Mouse (Mus musculus) brain, adult 2 months (tissue): ENCODE results near the gene Reln.

Experiments
- DNase-seq: peaks from one replicate; pipeline ENCODE4 v3.0.0; 2011; ENCODE audit warnings: low read depth, low spot score

Gene Reln

GRCm38 (mm10) chr5:22007304-22008059, 337.0 kb downstream of the Reln start:
- DNase-seq, result no peak

DNA sequence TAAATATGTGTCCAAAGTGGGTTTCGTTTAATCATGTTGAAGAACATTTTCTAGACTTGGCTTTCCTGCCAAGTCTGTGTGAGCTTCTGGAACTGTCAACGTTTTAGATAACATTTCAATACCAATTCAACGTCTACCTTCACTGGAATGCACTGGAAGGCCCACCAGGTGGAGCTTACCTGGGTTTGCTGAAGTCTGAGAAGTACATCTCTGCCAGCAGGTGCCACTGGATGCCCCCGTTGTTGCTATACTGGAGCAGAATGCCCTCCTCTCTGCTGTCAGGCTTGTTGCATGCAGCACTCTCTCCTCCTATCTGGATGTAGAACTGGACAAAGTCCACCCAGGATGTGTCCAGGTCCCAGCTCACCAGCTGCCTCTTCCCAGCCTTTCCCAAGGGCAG, 340.6 kb downstream of the Reln start:
- DNase-seq, result peak; percentile 34

- peak; percentile 63 for DNase-seq
These were observed 356.8 kb downstream of the Reln start for GRCm38 (mm10) chr5:21987711-21988110.

DNA sequence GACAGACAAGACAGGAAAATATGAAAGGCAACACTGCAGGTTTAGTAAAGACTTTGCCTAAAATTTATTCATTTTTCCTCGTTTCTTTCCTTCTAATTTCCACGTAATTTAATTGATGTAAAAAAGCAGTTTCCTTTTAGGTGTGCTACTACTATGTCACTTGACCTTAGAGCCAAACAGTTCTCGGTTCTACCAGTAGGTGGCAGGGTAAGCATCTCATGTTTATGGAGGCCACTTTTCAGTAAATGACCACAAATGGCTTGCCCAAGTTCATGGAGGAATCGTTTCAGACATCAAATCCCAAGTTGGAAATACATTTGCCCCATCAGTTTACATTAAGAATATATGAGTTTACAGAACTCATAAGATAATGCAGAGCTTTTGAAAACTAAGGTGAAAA, 358.2 kb downstream of the Reln start:
- peak; percentile 86 for DNase-seq

DNA sequence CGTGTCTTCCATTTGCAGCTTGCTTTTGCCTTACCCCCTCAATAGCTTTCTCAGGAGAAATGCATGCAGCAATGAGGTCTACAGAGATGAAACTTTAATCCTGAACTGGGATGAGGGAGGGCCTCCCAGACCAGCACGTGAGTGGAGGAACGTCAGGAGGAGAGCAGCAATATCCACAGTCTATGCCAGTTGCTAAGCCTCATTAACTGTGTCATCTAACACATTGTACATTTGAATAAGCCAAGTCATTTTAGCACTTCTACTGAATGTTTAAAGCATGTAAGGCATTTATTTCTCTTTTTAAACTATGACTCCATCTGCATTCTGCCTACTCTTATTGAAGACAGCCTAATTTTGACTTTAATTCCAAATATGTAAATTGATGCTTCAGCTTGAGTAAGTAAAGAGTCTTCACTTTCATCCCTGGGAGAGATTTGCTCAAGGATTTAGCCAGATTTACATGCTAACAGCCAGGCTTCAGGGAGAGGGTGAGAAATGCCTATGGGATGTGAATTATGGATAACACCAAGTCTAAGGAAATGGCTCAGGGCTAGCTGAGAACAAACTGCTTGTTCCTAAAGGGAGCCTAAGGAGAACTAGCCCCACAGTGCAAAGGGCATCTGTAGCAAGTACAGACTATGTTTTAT, 361.4 kb downstream of the Reln start:
- DNase-seq, result peak; percentile 40

GRCm38 (mm10) chr5:21981216-21981615, 363.3 kb downstream of the Reln start:
- DNase-seq, result peak; percentile 53

- DNase-seq, result peak; percentile 81
These were observed 364.0 kb downstream of the Reln start for GRCm38 (mm10) chr5:21980544-21980943.

DNA sequence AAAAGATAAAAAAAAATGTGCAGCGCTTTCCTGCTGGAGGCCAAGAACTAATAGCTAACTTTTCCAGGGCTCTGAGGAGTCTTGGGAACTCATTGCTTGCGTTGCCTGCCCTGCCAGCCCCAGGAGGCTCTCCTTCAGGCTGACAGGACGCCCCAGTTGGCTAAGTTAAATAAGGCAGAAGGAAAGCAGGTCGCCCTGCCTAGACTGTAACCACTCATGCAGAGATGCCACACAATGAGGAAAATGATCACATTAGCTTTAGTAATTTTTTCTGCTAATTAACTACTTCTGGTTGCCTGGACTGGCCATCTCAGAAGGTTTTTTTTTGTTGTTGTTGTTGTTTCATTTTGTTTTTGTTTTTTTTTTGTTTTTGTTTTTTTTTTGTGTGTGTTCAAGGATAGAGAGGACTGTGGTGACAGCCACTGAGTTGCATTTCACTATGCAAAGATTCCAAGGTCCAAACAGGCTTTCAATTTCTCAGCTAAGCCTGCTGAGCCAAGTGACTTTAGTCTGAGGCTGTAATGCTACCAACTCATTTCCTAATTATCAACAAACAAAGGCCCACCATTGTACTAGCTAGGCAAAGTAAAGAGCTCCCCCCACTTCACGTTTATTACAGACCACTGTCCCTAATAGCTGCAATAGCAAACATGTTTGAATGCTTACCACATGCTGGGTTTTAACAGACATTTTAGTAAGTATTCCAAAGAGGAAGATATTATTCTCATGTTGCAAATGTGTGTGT, 371.1 kb downstream of the Reln start:
- peak; percentile 6 for DNase-seq

GRCm38 (mm10) chr5:21961796-21962195, 382.7 kb downstream of the Reln start:
- no peak for DNase-seq

DNA sequence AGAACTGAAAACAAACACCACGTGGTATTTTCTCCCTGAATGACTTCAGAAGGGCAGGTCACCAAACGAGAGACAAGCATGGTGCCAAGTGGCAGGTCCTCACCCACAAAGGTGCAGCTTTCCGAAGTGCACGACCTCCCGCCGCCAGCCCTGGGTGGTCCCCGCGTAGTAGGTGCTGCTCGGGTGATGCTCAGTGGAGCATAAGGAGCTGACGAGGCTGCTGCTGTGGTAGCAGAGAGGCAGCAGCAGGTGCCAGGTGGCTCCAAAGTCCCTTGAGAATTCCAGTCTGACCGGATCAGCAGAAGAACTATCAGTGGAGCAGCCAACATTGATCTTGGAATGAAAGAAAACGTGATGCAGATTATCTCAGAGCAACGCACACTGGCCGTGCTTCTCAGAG, 384.4 kb downstream of the Reln start:
- DNase-seq, result no peak

- DNase-seq, result no peak
These were observed 386.9 kb downstream of the Reln start for GRCm38 (mm10) chr5:21957586-21957985.

DNA sequence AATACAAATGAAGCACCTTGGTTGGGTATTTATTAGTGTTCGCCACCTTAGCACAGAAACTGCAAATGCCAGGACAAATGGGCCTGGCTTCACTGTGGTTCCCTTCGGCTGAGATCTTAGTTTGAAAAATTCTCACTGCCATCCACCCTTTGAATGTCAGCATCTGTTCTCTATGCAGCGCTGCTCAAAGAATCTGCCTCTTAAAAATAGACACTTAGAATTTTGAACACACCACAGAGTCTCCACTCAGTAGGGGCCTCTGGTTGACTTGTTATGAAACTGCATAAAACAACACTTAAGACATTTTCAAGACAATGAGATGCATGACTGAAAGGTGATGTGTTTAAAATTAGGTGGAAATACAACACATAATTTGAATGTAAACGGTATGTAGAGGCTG, 387.4 kb downstream of the Reln start:
- peak; percentile 39 for DNase-seq

GRCm38 (mm10) chr5:21949507-21949897, 395.0 kb downstream of the Reln start:
- no peak for DNase-seq

- DNase-seq, result peak; percentile 80
These were observed 395.6 kb downstream of the Reln start for GRCm38 (mm10) chr5:21948736-21949506.

DNA sequence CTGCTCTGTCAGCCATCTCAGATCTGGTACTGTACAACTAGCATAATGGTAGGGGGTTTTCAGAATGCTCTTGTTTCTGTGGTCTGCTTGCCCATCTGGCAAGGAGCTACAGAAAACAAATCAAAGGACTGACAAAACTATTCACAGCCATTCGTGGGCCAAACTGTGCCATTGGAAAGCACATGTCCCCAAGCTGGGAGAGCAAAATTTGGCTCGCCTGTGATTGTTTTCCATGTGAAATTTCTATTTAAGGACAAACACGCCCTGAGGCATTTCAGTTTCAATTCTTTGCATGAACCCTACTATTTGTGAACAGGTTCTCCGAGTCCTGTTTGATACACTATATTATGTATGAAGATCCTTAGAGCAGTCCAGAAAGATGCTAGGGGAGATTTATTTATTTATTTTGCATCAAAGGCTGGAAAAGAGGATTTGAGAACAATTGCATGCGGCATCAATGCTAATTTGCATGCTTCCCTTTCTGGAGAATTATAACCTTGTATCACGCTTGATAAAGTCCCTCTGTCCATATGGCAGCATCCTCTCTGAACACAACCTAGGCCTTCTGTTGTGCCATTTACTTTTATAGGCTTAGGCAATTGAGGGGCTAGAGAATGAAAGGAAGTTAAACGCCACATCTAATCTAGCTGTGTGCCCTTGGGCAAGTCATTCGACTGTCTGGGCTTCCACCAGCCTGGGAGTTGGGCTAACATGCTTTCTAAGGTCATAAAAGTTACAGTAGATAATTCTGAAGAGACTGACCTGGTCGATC, 396.7 kb downstream of the Reln start:
- DNase-seq, result peak; percentile 55

GRCm38 (mm10) chr5:21944579-21944978, 399.9 kb downstream of the Reln start:
- peak; percentile 37 for DNase-seq

DNA sequence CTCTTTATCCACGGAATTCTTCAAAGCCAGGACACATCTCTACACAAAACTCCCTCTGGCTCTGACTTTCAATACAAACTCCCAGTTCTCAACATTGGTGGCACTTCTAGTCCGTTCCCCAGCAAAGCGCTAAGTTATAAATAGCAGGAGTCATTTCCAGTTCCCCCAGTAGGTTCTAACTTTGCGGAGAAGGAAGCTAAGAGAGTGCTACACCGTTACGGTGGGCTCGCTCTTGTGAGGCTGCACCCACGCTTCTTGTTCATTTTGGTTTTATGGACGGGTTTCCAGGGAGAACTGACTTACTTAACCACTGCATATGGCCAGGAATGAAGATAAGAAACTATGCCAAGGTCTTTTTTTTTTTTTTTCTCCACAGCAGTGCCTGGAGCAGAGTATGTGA, 405.1 kb downstream of the Reln start:
- peak; percentile 23 for DNase-seq

DNA sequence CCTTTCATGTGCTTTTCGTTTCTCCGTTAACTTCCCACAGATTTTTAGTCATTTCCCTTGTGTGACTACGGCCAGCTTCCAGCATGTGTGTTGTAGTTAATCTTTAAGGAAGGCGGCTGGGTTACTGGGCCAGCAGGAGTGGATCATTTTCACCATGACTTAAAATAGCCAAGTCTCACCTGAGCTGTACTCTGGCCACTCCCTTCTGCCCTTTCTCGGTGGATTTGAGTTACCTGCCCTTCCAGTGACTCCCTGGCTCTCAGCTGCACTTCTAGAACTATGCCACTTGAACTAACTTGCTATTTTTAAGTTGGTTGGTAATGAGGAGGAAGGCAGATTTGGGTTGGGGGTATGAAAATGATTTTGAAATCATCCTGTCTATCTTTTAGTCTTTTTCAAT, 406.4 kb downstream of the Reln start:
- no peak for DNase-seq

- DNase-seq, result no peak
These were observed 407.9 kb downstream of the Reln start for GRCm38 (mm10) chr5:21936627-21937026.

DNA sequence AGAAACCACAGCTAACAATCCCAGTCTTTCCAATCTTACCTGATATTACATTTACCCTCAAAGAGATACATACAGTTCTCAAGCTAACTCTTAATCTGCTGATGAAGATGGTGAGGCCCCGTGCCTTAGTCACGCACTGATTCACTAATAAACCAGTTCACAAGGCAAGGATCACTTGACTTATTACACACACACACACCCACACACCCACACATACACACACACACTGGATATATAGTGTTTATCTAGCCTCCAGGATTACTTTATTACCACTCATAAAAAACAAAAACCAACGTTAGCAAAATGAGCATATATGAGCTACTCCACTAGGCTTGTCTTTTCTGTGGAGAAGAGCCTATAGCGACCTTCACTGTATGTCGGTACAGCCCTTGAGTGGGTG, 408.4 kb downstream of the Reln start:
- no peak for DNase-seq

GRCm38 (mm10) chr5:21934811-21935396, 409.6 kb downstream of the Reln start:
- DNase-seq, result no peak
